Mouse (Mus musculus) limb, embryonic 11.5 days (tissue): ENCODE data around the gene Tmem132d. TPM values are rescaled to one million over a fixed set of nuclear protein-coding genes. Genes with fewer than 3 reads are reported as not detected.

Experiments used
- ATAC-seq: fragments of 200-750 bp; cut with Nextera tagmentation; 2 replicates; pipeline ENCODE4 v1.8.0; 2017; ENCODE audit warnings: low read depth; ENCODE audit not compliant: insufficient number of reproducible peaks, low FRiP score, low TSS enrichment
- DNase-seq: peaks from one replicate; pipeline ENCODE4 v3.0.0-alpha.2; 2015; ENCODE audit warnings: low spot score
- H3K27ac ChIP-seq: fragments of 300-500 bp; sonication (generic); replicated peaks from 2 replicates; pipeline ENCODE4 v1.5.1; 2014; ENCODE audit warnings: low read depth, mild to moderate bottlenecking, low read length
- H3K27me3 ChIP-seq: fragments of 300-500 bp; sonication (generic); 2 replicates; pipeline ENCODE4 v1.6.1; 2014; ENCODE audit warnings: mild to moderate bottlenecking, low read length, mixed read lengths; ENCODE audit not compliant: control insufficient read depth, insufficient read depth
- H3K36me3 ChIP-seq: fragments of 300-500 bp; sonication (generic); 2 replicates; pipeline ENCODE4 v1.6.1; 2014; ENCODE audit warnings: mild to moderate bottlenecking, low read length, moderate library complexity, mixed read lengths; ENCODE audit not compliant: control insufficient read depth, insufficient read depth
- H3K4me1 ChIP-seq: fragments of 300-500 bp; sonication (generic); 2 replicates; pipeline ENCODE4 v1.6.1; 2014; ENCODE audit warnings: low read length, mixed read lengths; ENCODE audit not compliant: control insufficient read depth, insufficient read depth
- H3K4me2 ChIP-seq: fragments of 300-500 bp; sonication (generic); 2 replicates; pipeline ENCODE4 v1.6.1; 2014; ENCODE audit warnings: low read depth, mild to moderate bottlenecking, moderate library complexity; ENCODE audit not compliant: severe bottlenecking
- H3K4me3 ChIP-seq: fragments of 300-500 bp; sonication (generic); 2 replicates; pipeline ENCODE4 v1.5.1; 2014; ENCODE audit warnings: low read depth, low read length
- H3K9ac ChIP-seq: fragments of 300-500 bp; sonication (generic); 2 replicates; pipeline ENCODE4 v1.6.1; 2014; ENCODE audit warnings: mild to moderate bottlenecking, low read length
- H3K9me3 ChIP-seq: fragments of 300-500 bp; sonication (generic); 2 replicates; pipeline ENCODE4 v1.6.1; 2016; ENCODE audit warnings: low read length; ENCODE audit not compliant: control insufficient read depth
- WGBS: fragments of 180-500 bp; shearing (Covaris S2); extraction: QIAGEN DNeasy Blood & Tissue Kit; methylation state at CpG from one replicate; pipeline ENCODE4 v1.1.7; 2014; 5-methylcytosine and 5-hydroxymethylcytosine counted together
- polyA plus RNA-seq: library from polyadenylated mRNA; unstranded; fragments of >200 nt; fragmentation: Nextera tagmentation; extraction: Ambion mirVana; gene quantifications from 2 replicates; pipeline ENCODE4 v1.2.1, GENCODE M21; 2014

Tmem132d gene
- polyA plus RNA-seq, 1 experiment from 2014 or later = 0.60 TPM

- H3K9ac ChIP-seq = no peak overlapping the region
- no peaks in the 10 kb centered on the region for H3K36me3 ChIP-seq
- whole genome bisulfite sequencing = 84% methylated on average over 3 of the region's 3 CpGs
- no peak overlapping the region for H3K4me2 ChIP-seq
- ATAC-seq (no peak), DNase-seq (peak; percentile 36)
- no peak overlapping the region for H3K27ac ChIP-seq
- H3K4me3 ChIP-seq = no peak overlapping the region
- peaks cover 2% of the 10 kb centered on the region; the same call in 1 of the 2 replicates for H3K9me3 ChIP-seq
- no peaks in the 10 kb centered on the region for H3K27me3 ChIP-seq
- peaks cover 4% of the 10 kb centered on the region; the same call in 1 of the 2 replicates for H3K4me1 ChIP-seq
Observed at GRCm38 (mm10) chr5:128392372-128392771, 40.5 kb downstream of the Tmem132d start.

- H3K4me1 ChIP-seq = peaks cover 4% of the 10 kb centered on the region; the same call in 1 of the 2 replicates
- ATAC-seq = no peak
- H3K4me3 ChIP-seq = no peak overlapping the region
- no peak overlapping the region for H3K4me2 ChIP-seq
- DNase-seq = no peak
- WGBS = 52% methylated on average over 4 of the region's 4 CpGs
- no peaks in the 10 kb centered on the region for H3K27me3 ChIP-seq
- no peak overlapping the region for H3K9ac ChIP-seq
- H3K27ac ChIP-seq = no peak overlapping the region
- no peaks in the 10 kb centered on the region for H3K36me3 ChIP-seq
- no peaks in the 10 kb centered on the region for H3K9me3 ChIP-seq
Observed at GRCm38 (mm10) chr5:128389665-128390064, 43.2 kb downstream of the Tmem132d start.

- peak; percentile 56 for DNase-seq
- H3K4me1 ChIP-seq = peaks cover 4% of the 10 kb centered on the region; the same call in 1 of the 2 replicates
Observed at GRCm38 (mm10) chr5:128388358-128389141, 44.3 kb downstream of the Tmem132d start.

GRCm38 (mm10) chr5:128369814-128370213, 63.1 kb downstream of the Tmem132d start:
- no peak for ATAC-seq
- Histone ChIP-seq H3K27ac (no peak overlapping the region), H3K36me3 (no peaks in the 10 kb centered on the region), H3K27me3 (no peaks in the 10 kb centered on the region), H3K4me1 (no peaks in the 10 kb centered on the region), H3K9me3 (no peaks in the 10 kb centered on the region), H3K4me2 (no peak overlapping the region), H3K9ac (no peak overlapping the region), H3K4me3 (no peak overlapping the region)
- no peak for DNase-seq
- 93% methylated on average over 3 of the region's 3 CpGs for WGBS

More at GRCm38 (mm10) chr5:128388358-128389141, 44.3 kb downstream of the Tmem132d start:
- Histone ChIP-seq H3K36me3 (no peaks in the 10 kb centered on the region), H3K9ac (no peak overlapping the region), H3K4me2 (no peak overlapping the region), H3K27me3 (no peaks in the 10 kb centered on the region), H3K9me3 (no peaks in the 10 kb centered on the region), H3K27ac (no peak overlapping the region), H3K4me3 (no peak overlapping the region)
- WGBS = 17% methylated on average over 7 of the region's 7 CpGs
- ATAC-seq = peak; percentile 52; the same call in 1 of the 2 replicates

GRCm38 (mm10) chr5:128369111-128369510, 63.8 kb downstream of the Tmem132d start:
- no peak overlapping the region for H3K9ac ChIP-seq
- H3K9me3 ChIP-seq = no peaks in the 10 kb centered on the region
- DNase-seq (no peak), ATAC-seq (no peak)
- 92% methylated on average over 7 of the region's 7 CpGs for WGBS
- H3K27me3 ChIP-seq = no peaks in the 10 kb centered on the region
- H3K4me2 ChIP-seq = no peak overlapping the region
- no peaks in the 10 kb centered on the region for H3K36me3 ChIP-seq
- H3K4me1 ChIP-seq = no peaks in the 10 kb centered on the region
- no peak overlapping the region for H3K27ac ChIP-seq
- no peak overlapping the region for H3K4me3 ChIP-seq

GRCm38 (mm10) chr5:128365261-128365985, 67.5 kb downstream of the Tmem132d start:
- Histone ChIP-seq H3K36me3 (no peaks in the 10 kb centered on the region), H3K4me1 (0 out of 2 replicates have a peak, but pooled peaks cover 2% of the 10 kb centered on the region), H3K9me3 (no peaks in the 10 kb centered on the region), H3K27ac (no peak overlapping the region), H3K4me2 (no peak overlapping the region), H3K4me3 (no peak overlapping the region), H3K27me3 (no peaks in the 10 kb centered on the region), H3K9ac (no peak overlapping the region)
- ATAC-seq (no peak), DNase-seq (no peak)
- WGBS = 87% methylated on average over 3 of the region's 3 CpGs

- Histone ChIP-seq H3K4me2 (no peak overlapping the region), H3K9me3 (no peaks in the 10 kb centered on the region), H3K36me3 (no peaks in the 10 kb centered on the region), H3K9ac (no peak overlapping the region), H3K27me3 (no peaks in the 10 kb centered on the region), H3K4me3 (no peak overlapping the region), H3K4me1 (0 out of 2 replicates have a peak, but pooled peaks cover 2% of the 10 kb centered on the region), H3K27ac (no peak overlapping the region)
- 62% methylated on average over 23 of the region's 23 CpGs for WGBS
- DNase-seq (no peak), ATAC-seq (no peak)
Observed at GRCm38 (mm10) chr5:128360946-128361675, 71.8 kb downstream of the Tmem132d start.

- no peaks in the 10 kb centered on the region for H3K27me3 ChIP-seq
- H3K36me3 ChIP-seq = no peaks in the 10 kb centered on the region
- H3K27ac ChIP-seq = no peak overlapping the region
- H3K4me2 ChIP-seq = no peak overlapping the region
- 38% methylated on average over 2 of the region's 2 CpGs for WGBS
- H3K4me1 ChIP-seq = no peaks in the 10 kb centered on the region
- ATAC-seq (no peak), DNase-seq (peak; percentile 70)
- H3K9me3 ChIP-seq = no peaks in the 10 kb centered on the region
- H3K4me3 ChIP-seq = no peak overlapping the region
- no peak overlapping the region for H3K9ac ChIP-seq
Observed at GRCm38 (mm10) chr5:128348835-128349234, 84.0 kb downstream of the Tmem132d start.
